Mouse (Mus musculus): ENCODE data around the gene Rapgefl1. TPM values are rescaled to one million over a fixed set of nuclear protein-coding genes. Genes with fewer than 3 reads are reported as not detected.

The Rapgefl1 gene
- polyA plus RNA-seq, 1 experiment from 2014 or later = 9.2 TPM

- no peak for ATAC-seq (replicated peaks)
- Histone ChIP-seq H3K4me3 (no peak overlapping the region), H3K4me1 (peaks cover 20% of the 10 kb centered on the region), H3K4me2 (no peak overlapping the region), H3K9me3 (no peaks in the 10 kb centered on the region), H3K27me3 (replicated peaks) (no peaks in the 10 kb centered on the region), H3K27ac (no peak overlapping the region), H3K36me3 (replicated peaks) (no peaks in the 10 kb centered on the region), H3K9ac (no peak overlapping the region)
- WGBS = 70% methylated on average over 19 of the region's 19 CpGs
Measured at GRCm38 (mm10) chr11:98846865-98847604, 10.4 kb downstream of the Rapgefl1 start.

GRCm38 (mm10) chr11:98849196-98849894 lies 12.8 kb downstream of the Rapgefl1 start:
- Histone ChIP-seq H3K9me3 (no peaks in the 10 kb centered on the region), H3K4me3 (no peak overlapping the region), H3K36me3 (replicated peaks) (no peaks in the 10 kb centered on the region), H3K27ac (no peak overlapping the region), H3K9ac (no peak overlapping the region), H3K4me1 (peaks cover 20% of the 10 kb centered on the region), H3K27me3 (replicated peaks) (no peaks in the 10 kb centered on the region), H3K4me2 (no peak overlapping the region)
- WGBS = 10% methylated on average over 19 of the region's 19 CpGs
- no peak for ATAC-seq (replicated peaks)

GRCm38 (mm10) chr11:98850100-98851093 lies 13.8 kb downstream of the Rapgefl1 start:
- WGBS = 58% methylated on average over 26 of the region's 26 CpGs
- peak; percentile 57; the same call in 1 of the 2 replicates for ATAC-seq (replicated peaks)
- Histone ChIP-seq H3K9me3 (no peaks in the 10 kb centered on the region), H3K9ac (peak overlapping the region; percentile 19; the same call in 1 of the 2 replicates), H3K27ac (0 out of 2 replicates have a peak overlapping the region, but pooled peaks have one; percentile 44), H3K4me1 (peaks cover 20% of the 10 kb centered on the region), H3K27me3 (replicated peaks) (no peaks in the 10 kb centered on the region), H3K4me2 (peak overlapping the region; percentile 37), H3K36me3 (replicated peaks) (no peaks in the 10 kb centered on the region), H3K4me3 (peak overlapping the region; percentile 18; the same call in 1 of the 2 replicates)

GRCm38 (mm10) chr11:98854116-98854515 lies 17.5 kb downstream of the Rapgefl1 start:
- Histone ChIP-seq H3K9ac (no peak overlapping the region), H3K4me3 (no peak overlapping the region), H3K9me3 (no peaks in the 10 kb centered on the region), H3K4me1 (peaks cover 18% of the 10 kb centered on the region), H3K27me3 (replicated peaks) (no peaks in the 10 kb centered on the region), H3K27ac (no peak overlapping the region), H3K36me3 (replicated peaks) (no peaks in the 10 kb centered on the region), H3K4me2 (no peak overlapping the region)
- ATAC-seq (replicated peaks) = no peak
- 82% methylated on average over 8 of the region's 8 CpGs for WGBS

GRCm38 (mm10) chr11:98854659-98855058 lies 18.1 kb downstream of the Rapgefl1 start:
- no peaks in the 10 kb centered on the region for H3K27me3 ChIP-seq (replicated peaks)
- H3K4me1 ChIP-seq = peaks cover 13% of the 10 kb centered on the region; the same call in 1 of the 2 replicates
- H3K4me2 ChIP-seq = no peak overlapping the region
- H3K9me3 ChIP-seq = no peaks in the 10 kb centered on the region
- 93% methylated on average over 2 of the region's 2 CpGs for whole genome bisulfite sequencing
- H3K27ac ChIP-seq = no peak overlapping the region
- no peak overlapping the region for H3K9ac ChIP-seq
- no peak for ATAC-seq (replicated peaks)
- H3K4me3 ChIP-seq = no peak overlapping the region
- H3K36me3 ChIP-seq (replicated peaks) = no peaks in the 10 kb centered on the region

GRCm38 (mm10) chr11:98858759-98859731 lies 22.5 kb downstream of the Rapgefl1 start:
- no peak overlapping the region for H3K4me2 ChIP-seq
- 34% methylated on average over 14 of the region's 14 CpGs for WGBS
- H3K9me3 ChIP-seq = no peaks in the 10 kb centered on the region
- H3K27me3 ChIP-seq (replicated peaks) = no peaks in the 10 kb centered on the region
- H3K9ac ChIP-seq = no peak overlapping the region
- ATAC-seq (replicated peaks) = no peak
- no peak overlapping the region for H3K4me3 ChIP-seq
- H3K4me1 ChIP-seq = peaks cover 5% of the 10 kb centered on the region; the same call in 1 of the 2 replicates
- H3K27ac ChIP-seq = no peak overlapping the region
- H3K36me3 ChIP-seq (replicated peaks) = no peaks in the 10 kb centered on the region

GRCm38 (mm10) chr11:98863028-98863750 lies 26.6 kb downstream of the Rapgefl1 start, which contains the start of gene Wipf2:
Gene Wipf2, plus strand, starts transcription at chr11:98863638.
- H3K36me3 ChIP-seq (replicated peaks) = peaks cover 4% of the 10 kb centered on the region; the same call in 1 of the 2 replicates
- peak within 1 kb of the TSS; percentile 96 for H3K27ac ChIP-seq
- H3K27me3 ChIP-seq (replicated peaks) = no peaks in the 10 kb centered on the region
- H3K4me3 ChIP-seq = peak within 1 kb of the TSS; percentile 59
- H3K4me2 ChIP-seq = peak within 1 kb of the TSS; percentile 67
- ATAC-seq (replicated peaks) = peak; percentile 91
- peak within 1 kb of the TSS; percentile 64 for H3K9ac ChIP-seq
- H3K4me1 ChIP-seq = peaks cover 20% of the 10 kb centered on the region
- WGBS = 7% methylated on average over 37 of the region's 41 CpGs
- no peaks in the 10 kb centered on the region for H3K9me3 ChIP-seq

- no peaks in the 10 kb centered on the region for H3K9me3 ChIP-seq
- H3K9ac ChIP-seq = peak overlapping the region; percentile 64
- H3K27me3 ChIP-seq (replicated peaks) = no peaks in the 10 kb centered on the region
- peak overlapping the region; percentile 96 for H3K27ac ChIP-seq
- peak overlapping the region; percentile 56 for H3K4me2 ChIP-seq
- peaks cover 21% of the 10 kb centered on the region for H3K4me1 ChIP-seq
- peak overlapping the region; percentile 59 for H3K4me3 ChIP-seq
- WGBS = 1% methylated on average over 39 of the region's 39 CpGs
- peak; percentile 80 for ATAC-seq (replicated peaks)
- H3K36me3 ChIP-seq (replicated peaks) = peaks cover 5% of the 10 kb centered on the region; the same call in 1 of the 2 replicates
Measured at GRCm38 (mm10) chr11:98863751-98864429, 27.3 kb downstream of the Rapgefl1 start.

GRCm38 (mm10) chr11:98867293-98867692 lies 30.7 kb downstream of the Rapgefl1 start:
- Histone ChIP-seq H3K27me3 (replicated peaks) (no peaks in the 10 kb centered on the region), H3K27ac (no peak overlapping the region), H3K4me3 (no peak overlapping the region), H3K9me3 (no peaks in the 10 kb centered on the region), H3K9ac (no peak overlapping the region), H3K4me1 (peaks cover 29% of the 10 kb centered on the region), H3K36me3 (replicated peaks) (peaks cover 18% of the 10 kb centered on the region; the same call in 1 of the 2 replicates), H3K4me2 (no peak overlapping the region)
- no peak for ATAC-seq (replicated peaks)
- WGBS = 41% methylated on average over 12 of the region's 12 CpGs

- Histone ChIP-seq H3K9me3 (no peaks in the 10 kb centered on the region), H3K27me3 (replicated peaks) (no peaks in the 10 kb centered on the region), H3K4me2 (no peak overlapping the region), H3K4me3 (no peak overlapping the region), H3K36me3 (replicated peaks) (peaks cover 18% of the 10 kb centered on the region; the same call in 1 of the 2 replicates), H3K9ac (no peak overlapping the region), H3K27ac (no peak overlapping the region), H3K4me1 (peaks cover 17% of the 10 kb centered on the region; the same call in 1 of the 2 replicates)
- WGBS = 90% methylated on average over 8 of the region's 8 CpGs
- no peak for ATAC-seq (replicated peaks)
Measured at GRCm38 (mm10) chr11:98869906-98870305, 33.3 kb downstream of the Rapgefl1 start.

Measured in midbrain, embryonic 15.5 days (tissue).